Mouse (Mus musculus) liver, adult 2 months (tissue): ENCODE measurements around the gene Carm1.

ENCODE experiments used
- CTCF ChIP-seq: fragments of 200-500 bp; IDR thresholded peaks from 2 replicates; pipeline ENCODE4 v1.5.1; 2011; ENCODE audit warnings: low read depth, low read length, control low read depth
- POLR2A ChIP-seq: fragments of 200-500 bp; IDR thresholded peaks from 2 replicates; pipeline ENCODE4 v1.6.1; 2011; ENCODE audit warnings: low read length, control low read depth; ENCODE audit not compliant: insufficient read depth; ENCODE audit errors: extremely low read depth

DNA sequence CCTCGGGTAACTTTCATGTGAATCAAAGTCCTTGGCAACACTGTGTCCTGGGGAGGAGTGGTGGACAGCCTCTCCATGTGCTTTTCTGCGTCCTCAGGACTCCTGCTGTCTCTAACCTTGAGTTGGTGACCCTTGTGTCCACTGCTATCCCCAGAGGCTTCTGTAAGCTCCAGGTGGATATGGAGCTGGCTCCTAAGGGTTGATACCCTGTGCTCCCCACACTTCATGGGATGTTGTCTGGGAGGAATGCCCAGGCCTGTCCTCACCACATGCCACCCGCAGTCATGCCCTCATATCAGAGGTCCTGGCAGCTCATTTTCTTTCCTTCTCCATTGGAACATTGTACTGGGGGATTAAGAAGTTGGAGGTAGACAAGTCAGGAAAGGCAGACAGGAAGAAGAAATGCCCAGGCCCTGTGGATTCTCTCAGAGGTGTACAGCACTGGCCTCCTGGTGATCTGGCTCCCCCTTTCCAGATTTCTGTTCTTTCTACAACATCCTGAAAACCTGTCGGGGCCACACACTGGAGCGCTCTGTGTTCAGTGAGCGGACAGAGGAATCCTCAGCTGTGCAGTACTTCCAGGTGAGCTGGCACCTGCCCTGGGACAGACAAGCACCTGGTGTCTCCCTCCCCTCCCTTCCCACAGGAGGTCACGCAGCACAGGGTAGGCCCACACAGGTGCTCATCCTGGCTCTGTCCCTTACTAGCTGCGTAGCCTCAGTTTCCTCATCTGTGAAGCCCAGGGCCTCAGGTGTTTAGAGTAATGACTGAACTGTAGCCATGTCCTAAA, 27.5 kb downstream of the Carm1 start:
- no peak for TF ChIP-seq CTCF
- no peak for TF ChIP-seq POLR2A
